Mouse (Mus musculus) heart, embryonic 14.5 days (tissue): Measurements from ENCODE around the gene Gm5475. TPM values are rescaled to one million over a fixed set of nuclear protein-coding genes. Genes with fewer than 3 reads are reported as not detected.
"Not testable (repeated sequence)": the region's sequence is repeated elsewhere in the genome, so short reads cannot be mapped to it uniquely, and the experiment has no call there.

Experiments used
- ATAC-seq: fragments of 200-750 bp; cut with Nextera tagmentation; 2 replicates; pipeline ENCODE4 v1.8.0; 2017; ENCODE audit warnings: low read depth, moderate TSS enrichment; ENCODE audit not compliant: insufficient number of reproducible peaks, insufficient read depth, low FRiP score
- H3K27ac ChIP-seq, 2 experiments: fragments of 200-500 bp in 1 of 2; fragments of 300-500 bp in 1 of 2; sonication (generic) in 1 of 2; replicated peaks in 1 of 2; 2 replicates each; pipeline ENCODE4 v1.5.1; 2012 to 2014; ENCODE audit warnings: low read depth in 2 of 2, low read length in 2 of 2, control low read depth in 1 of 2, mild to moderate bottlenecking in 1 of 2, mixed read lengths in 1 of 2; ENCODE audit not compliant: control insufficient read depth in 1 of 2, insufficient read depth in 1 of 2
- H3K27me3 ChIP-seq: fragments of 300-500 bp; sonication (generic); 2 replicates; pipeline ENCODE4 v1.6.1; 2014; ENCODE audit warnings: mild to moderate bottlenecking, low read length, control low read depth; ENCODE audit not compliant: control insufficient read depth, insufficient read depth
- H3K36me3 ChIP-seq: fragments of 300-500 bp; sonication (generic); 2 replicates; pipeline ENCODE4 v1.6.1; 2014; ENCODE audit warnings: mild to moderate bottlenecking, control low read depth, low read length, mixed read lengths; ENCODE audit not compliant: control insufficient read depth, insufficient read depth
- H3K4me1 ChIP-seq, 2 experiments: fragments of 200-500 bp in 1 of 2; fragments of 300-500 bp in 1 of 2; sonication (generic) in 1 of 2; 2 replicates each; pipeline ENCODE4 v1.6.1; 2012 to 2014; ENCODE audit warnings: low read length in 2 of 2, control low read depth in 1 of 2, mixed read lengths in 1 of 2; ENCODE audit not compliant: control insufficient read depth in 2 of 2, insufficient read depth in 2 of 2
- H3K4me2 ChIP-seq: fragments of 300-500 bp; sonication (generic); 2 replicates; pipeline ENCODE4 v1.6.1; 2014; ENCODE audit warnings: mild to moderate bottlenecking, low read length
- H3K4me3 ChIP-seq, 2 experiments: fragments of 200-500 bp in 1 of 2; fragments of 300-500 bp in 1 of 2; sonication (generic) in 1 of 2; 2 replicates each; pipeline ENCODE4 v1.5.1; 2012 to 2014; ENCODE audit warnings: low read length in 2 of 2, mild to moderate bottlenecking in 2 of 2, control low read depth in 1 of 2, low read depth in 1 of 2, moderate library complexity in 1 of 2; ENCODE audit not compliant: control insufficient read depth in 1 of 2, insufficient read depth in 1 of 2
- H3K9ac ChIP-seq: fragments of 300-500 bp; sonication (generic); 2 replicates; pipeline ENCODE4 v1.6.1; 2014; ENCODE audit warnings: mild to moderate bottlenecking, low read length
- H3K9me3 ChIP-seq: fragments of 300-500 bp; sonication (generic); 2 replicates; pipeline ENCODE4 v1.6.1; 2016; ENCODE audit warnings: low read length, control low read depth; ENCODE audit not compliant: control insufficient read depth
- WGBS: fragments of 180-500 bp; shearing (Covaris S2); extraction: QIAGEN DNeasy Blood & Tissue Kit; methylation state at CpG from one replicate; pipeline ENCODE4 v1.1.7; 2014; 5-methylcytosine and 5-hydroxymethylcytosine counted together
- polyA plus RNA-seq: library from polyadenylated mRNA; unstranded; fragments of >200 nt; fragmentation: Nextera tagmentation; extraction: Ambion mirVana; gene quantifications from 2 replicates; pipeline ENCODE4 v1.2.1, GENCODE M21; 2014

Gm5475 gene
- polyA plus RNA-seq = not detected in 2 replicates

DNA sequence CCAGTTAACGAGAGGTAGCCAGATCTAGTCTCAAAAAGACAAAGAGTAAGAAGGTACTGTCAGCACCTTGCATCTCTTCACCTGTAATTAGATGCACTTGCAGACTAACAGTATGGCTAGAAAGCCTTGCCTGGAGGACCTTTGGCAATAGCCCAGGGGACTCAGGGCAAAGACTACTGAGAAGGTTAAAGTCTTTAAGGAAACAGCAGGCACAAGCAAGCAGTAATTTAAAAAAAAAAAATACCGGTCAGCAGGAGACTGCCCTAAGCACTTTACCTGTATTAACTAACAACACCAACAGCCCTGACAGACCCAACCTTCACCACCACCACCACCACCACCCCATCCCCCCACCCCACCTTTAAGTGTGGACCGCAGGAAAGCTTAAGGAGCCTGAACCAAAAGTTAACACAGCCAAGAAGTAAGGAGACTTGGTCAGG lies at the start of gene Gm5475:
Gene Gm5475 (plus strand): TSS at position 390 of the 440 bp plus-strand sequence.
- not testable (repeated sequence) for ATAC-seq, H3K36me3 ChIP-seq, H3K9me3 ChIP-seq
- H3K27ac ChIP-seq = peak within 1 kb of the TSS in 1 of 2 experiments; percentile 38; a peak in 1 of 4 replicates
- peak within 1 kb of the TSS; percentile 94 for H3K9ac ChIP-seq
- H3K4me2 ChIP-seq = peak within 1 kb of the TSS; percentile 100
- peaks cover 20% of the 10 kb centered on the region; the same call in 1 of the 2 replicates for H3K27me3 ChIP-seq
- peaks cover 11 to 47% of the 10 kb centered on the region in 2 experiments for H3K4me1 ChIP-seq
- 36% methylated on average over 3 of the region's 3 CpGs for whole genome bisulfite sequencing
- H3K4me3 ChIP-seq = peak within 1 kb of the TSS; percentile 87 to 95

GRCm38 (mm10) chr15:100375066-100375465 lies 46.9 kb upstream of the Gm5475 start:
- Histone ChIP-seq H3K4me3 (no peak overlapping the region), H3K4me1 (no peaks in the 10 kb centered on the region), H3K27ac (no peak overlapping the region), H3K4me2 (no peak overlapping the region), H3K36me3 (no peaks in the 10 kb centered on the region), H3K27me3 (no peaks in the 10 kb centered on the region), H3K9me3 (no peaks in the 10 kb centered on the region), H3K9ac (no peak overlapping the region)
- WGBS = 29% methylated on average over 5 of the region's 5 CpGs
- no peak for ATAC-seq

DNA sequence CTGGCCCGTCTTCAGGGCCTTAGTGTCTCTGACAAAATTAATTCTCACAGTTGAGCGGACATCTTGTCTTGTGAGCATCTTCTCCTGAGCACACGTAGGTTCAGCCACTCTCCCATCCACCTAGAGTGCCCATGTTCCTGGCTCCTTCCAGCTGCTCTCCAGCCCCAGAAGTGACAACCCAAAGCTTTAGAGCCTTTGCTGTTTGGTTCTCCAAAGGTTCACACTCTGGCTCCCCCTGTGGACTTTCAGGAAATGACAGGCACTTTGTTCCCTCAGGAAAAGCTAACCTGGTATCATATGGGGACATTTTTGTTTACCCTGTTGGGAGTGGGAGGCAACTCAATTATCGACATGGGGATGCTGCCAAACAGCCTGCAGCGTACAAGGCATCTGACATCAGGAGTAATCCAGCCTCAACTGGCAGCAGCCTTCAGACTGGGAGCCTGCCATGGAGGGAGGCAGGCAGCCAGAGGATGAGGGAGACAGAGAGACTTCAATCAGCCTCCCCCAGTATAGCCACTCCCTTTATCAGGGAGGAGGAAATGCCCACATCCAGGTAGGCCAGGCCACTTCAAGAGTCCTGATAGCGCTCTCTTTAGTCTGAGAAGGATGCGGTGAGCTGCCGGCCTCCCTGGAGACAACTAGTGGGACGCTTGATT lies 44.0 kb upstream of the Gm5475 start:
- not testable (repeated sequence) for H3K4me1 ChIP-seq, H3K27ac ChIP-seq, H3K4me2 ChIP-seq, H3K36me3 ChIP-seq, H3K9me3 ChIP-seq, ATAC-seq, H3K4me3 ChIP-seq, H3K27me3 ChIP-seq, H3K9ac ChIP-seq
- 10% methylated on average over 3 of the region's 9 CpGs for WGBS

- H3K4me1 ChIP-seq = no peaks in the 10 kb centered on the region
- 80% methylated on average over 8 of the region's 8 CpGs for WGBS
Observed at GRCm38 (mm10) chr15:100379658-100380057, 42.3 kb upstream of the Gm5475 start.

GRCm38 (mm10) chr15:100380104-100380503 lies 41.8 kb upstream of the Gm5475 start:
- H3K4me1 ChIP-seq = no peaks in the 10 kb centered on the region
- H3K27ac ChIP-seq = no peak overlapping the region
- H3K27me3 ChIP-seq = no peaks in the 10 kb centered on the region
- H3K36me3 ChIP-seq = no peaks in the 10 kb centered on the region
- H3K9ac ChIP-seq = no peak overlapping the region
- no peak for ATAC-seq
- H3K9me3 ChIP-seq = no peaks in the 10 kb centered on the region
- WGBS = 73% methylated on average over 2 of the region's 2 CpGs
- H3K4me2 ChIP-seq = no peak overlapping the region
- H3K4me3 ChIP-seq = no peak overlapping the region

More at GRCm38 (mm10) chr15:100379658-100380057, 42.3 kb upstream of the Gm5475 start:
- no peak overlapping the region for H3K27ac ChIP-seq
- H3K9ac ChIP-seq = no peak overlapping the region
- H3K4me3 ChIP-seq = no peak overlapping the region
- H3K9me3 ChIP-seq = no peaks in the 10 kb centered on the region
- no peak for ATAC-seq
- no peaks in the 10 kb centered on the region for H3K27me3 ChIP-seq
- no peak overlapping the region for H3K4me2 ChIP-seq
- H3K36me3 ChIP-seq = no peaks in the 10 kb centered on the region

GRCm38 (mm10) chr15:100385705-100386104 lies 36.2 kb upstream of the Gm5475 start:
- no peak overlapping the region for H3K27ac ChIP-seq
- no peak for ATAC-seq
- no peak overlapping the region for H3K9ac ChIP-seq

DNA sequence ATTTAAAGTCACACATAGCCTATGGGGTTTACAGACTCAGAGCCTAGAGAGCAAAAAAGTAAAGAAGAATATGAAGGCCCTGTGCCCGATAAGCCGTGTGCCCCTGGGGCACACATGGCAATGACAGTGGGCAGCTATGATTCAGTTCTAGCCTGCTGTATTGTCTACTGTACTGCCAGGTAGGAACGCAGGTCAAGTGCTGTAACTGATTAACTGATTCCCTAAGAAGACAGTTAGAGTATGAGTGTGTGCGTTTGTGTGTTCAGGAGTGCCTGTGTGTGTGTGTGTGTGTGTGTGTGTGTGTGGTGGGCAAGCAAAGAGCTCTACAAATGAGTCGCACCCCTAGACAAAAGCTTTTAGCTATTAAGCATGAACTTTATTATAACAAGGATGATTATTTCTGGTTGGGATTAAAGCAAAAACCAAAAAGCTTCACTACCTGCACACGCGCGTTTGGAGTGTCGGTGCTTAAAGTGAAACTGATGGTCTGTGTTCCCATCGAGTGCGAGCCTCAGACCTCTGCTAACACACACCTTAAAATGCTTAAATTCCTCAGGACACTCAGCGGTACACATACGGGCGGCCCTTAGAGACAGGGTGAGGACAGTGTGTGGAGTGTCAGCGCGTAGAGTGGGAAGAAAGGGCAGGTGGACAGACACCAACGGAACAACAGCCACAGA lies 34.3 kb upstream of the Gm5475 start:
- Histone ChIP-seq H3K4me3 (no peak overlapping the region), H3K27me3 (no peaks in the 10 kb centered on the region), H3K4me2 (no peak overlapping the region), H3K9ac (no peak overlapping the region), H3K9me3 (no peaks in the 10 kb centered on the region), H3K27ac (no peak overlapping the region), H3K36me3 (no peaks in the 10 kb centered on the region), H3K4me1 (peaks cover 8 to 13% of the 10 kb centered on the region in 2 experiments)
- no peak for ATAC-seq
- 92% methylated on average over 17 of the region's 17 CpGs for WGBS

More at GRCm38 (mm10) chr15:100385705-100386104, 36.2 kb upstream of the Gm5475 start:
- WGBS = 91% methylated on average over 9 of the region's 9 CpGs
- Histone ChIP-seq H3K27me3 (no peaks in the 10 kb centered on the region), H3K4me2 (no peak overlapping the region), H3K4me1 (peaks cover 3 to 7% of the 10 kb centered on the region in 2 experiments), H3K4me3 (no peak overlapping the region), H3K9me3 (no peaks in the 10 kb centered on the region), H3K36me3 (no peaks in the 10 kb centered on the region)
